Mouse (Mus musculus) skeletal muscle tissue, adult 2 months (tissue): ENCODE results near the gene Fam32a.

Experiments
- DNase-seq: peaks from one replicate; pipeline ENCODE4 v3.0.0-alpha.2; 2012; ENCODE audit warnings: low read depth, low spot score

Gene Fam32a

GRCm38 (mm10) chr8:72219541-72220363, at the start of gene Fam32a:
Fam32a (plus strand) TSS chr8:72219730.
- DNase-seq = peak; percentile 98

- DNase-seq = peak; percentile 47
These were observed 42.1 kb upstream of the Fam32a start for GRCm38 (mm10) chr8:72177346-72177925.

DNA sequence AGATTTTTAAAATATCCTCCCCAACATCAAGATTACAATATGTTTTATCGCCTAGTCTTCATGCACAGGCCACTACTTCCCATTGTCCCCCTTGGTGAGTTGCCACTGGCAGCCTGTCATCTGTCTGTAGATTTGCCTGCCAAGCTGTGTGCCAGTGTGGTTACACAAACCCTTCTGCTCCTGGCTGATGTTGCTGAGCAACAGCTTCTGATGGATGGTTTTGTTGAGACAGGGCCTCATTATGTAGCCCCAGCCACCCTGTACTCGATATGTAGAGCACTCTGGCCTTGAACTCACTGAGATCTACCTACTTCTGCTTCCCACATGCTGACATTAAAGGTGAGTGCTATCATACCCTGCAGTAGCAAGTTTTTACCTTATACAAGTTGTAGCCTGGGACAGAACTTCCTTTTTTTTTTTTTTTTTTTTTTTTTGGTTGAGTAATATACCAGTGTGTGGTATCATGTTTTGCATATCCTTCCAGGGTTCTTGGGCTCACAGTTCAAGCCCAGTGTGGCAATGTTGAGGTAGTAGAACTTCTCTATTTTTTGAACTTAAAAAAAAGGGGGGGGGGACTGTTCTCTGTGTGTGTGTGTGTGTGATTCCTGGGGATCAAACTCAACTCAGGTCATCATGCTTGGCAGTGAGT, 35.9 kb upstream of the Fam32a start:
- DNase-seq = no peak

DNA sequence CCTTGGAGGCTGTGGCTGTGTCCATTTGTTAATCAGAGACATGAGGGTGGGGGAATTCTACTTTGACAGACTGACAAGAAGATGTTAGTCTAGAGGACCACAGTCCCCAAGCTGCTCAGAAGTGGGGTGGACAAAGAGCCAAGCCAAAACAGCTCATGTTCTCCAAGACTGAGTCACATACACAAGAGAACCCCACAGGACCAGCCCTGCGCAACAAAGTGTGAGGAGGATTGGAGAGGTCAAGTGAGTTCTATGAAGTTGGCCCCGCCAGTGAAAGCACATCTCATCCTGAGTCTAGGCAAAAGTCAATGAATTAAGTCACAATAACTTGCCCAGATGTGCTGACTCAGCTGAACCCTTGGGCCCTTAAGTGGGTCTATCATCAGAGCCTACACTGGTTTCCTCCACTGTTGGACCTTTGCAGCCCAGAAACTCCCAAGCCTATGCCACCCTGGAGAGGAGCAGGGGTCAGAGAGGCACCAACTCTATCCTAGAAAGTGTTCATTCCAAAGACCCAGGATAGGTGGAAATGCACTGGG, 31.7 kb upstream of the Fam32a start:
- DNase-seq = peak; percentile 66

GRCm38 (mm10) chr8:72189417-72190214, 29.9 kb upstream of the Fam32a start, which contains the start of gene Hsh2d:
Hsh2d (plus strand) TSS chr8:72189638.
- no peak for DNase-seq

GRCm38 (mm10) chr8:72190215-72190539, 29.4 kb upstream of the Fam32a start:
- DNase-seq = no peak

DNA sequence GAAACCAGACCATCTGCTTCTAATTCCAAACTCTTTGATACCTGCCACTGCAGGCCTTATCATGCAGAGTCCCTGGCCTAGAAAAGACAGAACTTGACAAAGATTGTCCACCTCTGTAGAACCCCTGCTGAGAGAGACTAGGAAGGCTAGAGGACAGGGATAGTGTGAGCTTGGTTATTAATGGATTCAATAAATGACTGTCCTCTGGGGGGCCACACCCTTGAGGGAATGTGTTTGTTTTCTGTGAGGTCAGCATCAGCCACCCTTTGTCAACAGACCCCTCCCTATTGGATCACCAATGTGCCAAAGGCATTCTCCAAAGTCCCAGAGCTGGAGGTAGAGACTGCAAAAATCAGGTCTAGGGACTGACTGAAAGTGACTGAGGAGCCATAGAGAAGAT, 27.5 kb upstream of the Fam32a start:
- DNase-seq = no peak

DNA sequence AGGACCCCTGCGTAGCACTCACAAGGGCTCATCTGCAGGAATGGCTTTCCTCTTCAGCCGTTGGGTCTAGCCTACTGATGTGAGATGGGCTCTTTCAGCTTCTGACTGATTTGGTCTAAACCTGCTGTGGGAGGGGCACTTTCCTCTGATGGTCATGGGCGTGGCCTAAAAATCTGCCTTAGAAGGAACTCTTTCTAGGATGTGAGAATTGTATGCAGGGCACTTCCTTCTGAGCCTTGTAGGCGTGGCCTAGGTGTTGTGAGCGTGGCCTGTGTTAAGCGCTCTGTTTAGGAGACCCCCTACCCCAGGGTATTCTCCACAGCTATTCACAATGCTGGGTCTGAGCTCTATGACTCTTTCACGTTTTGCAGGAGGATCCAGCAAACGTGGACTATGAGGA, 21.5 kb upstream of the Fam32a start:
- no peak for DNase-seq

GRCm38 (mm10) chr8:72208582-72208981, 10.9 kb upstream of the Fam32a start:
- DNase-seq = no peak

- no peak for DNase-seq
These were observed 9.3 kb upstream of the Fam32a start for GRCm38 (mm10) chr8:72210222-72210621.

GRCm38 (mm10) chr8:72210710-72211109, 8.8 kb upstream of the Fam32a start:
- no peak for DNase-seq

GRCm38 (mm10) chr8:72211846-72212245, 7.7 kb upstream of the Fam32a start:
- no peak for DNase-seq

- DNase-seq = no peak
These were observed 6.8 kb upstream of the Fam32a start, which contains the start of gene Cib3 for GRCm38 (mm10) chr8:72212751-72213150. Cib3 (minus strand) TSS chr8:72212837.

- no peak for DNase-seq
These were observed 6.0 kb upstream of the Fam32a start, which contains the start of gene Gm11034 for GRCm38 (mm10) chr8:72213536-72213935. Gm11034 (minus strand) TSS chr8:72213636.

DNA sequence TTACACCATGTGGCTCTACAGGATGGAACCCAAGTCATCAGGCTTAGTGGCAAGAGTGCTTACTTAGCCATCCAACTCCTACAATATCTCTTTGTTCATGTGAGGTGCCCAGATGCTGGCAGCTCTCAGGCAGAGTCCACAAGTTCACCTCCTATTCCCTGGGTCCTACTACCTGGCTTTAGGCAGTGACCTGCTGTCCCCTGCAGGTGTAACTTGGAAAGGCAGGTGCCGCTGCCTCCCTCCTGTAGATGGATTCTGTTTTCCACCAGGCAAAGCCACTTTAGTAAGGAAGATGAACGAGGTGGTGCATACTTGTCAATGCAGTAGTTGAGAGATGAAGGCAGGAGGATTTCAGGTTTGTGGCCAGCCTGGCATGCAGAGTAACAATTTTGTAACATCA, 4.5 kb upstream of the Fam32a start:
- no peak for DNase-seq

DNA sequence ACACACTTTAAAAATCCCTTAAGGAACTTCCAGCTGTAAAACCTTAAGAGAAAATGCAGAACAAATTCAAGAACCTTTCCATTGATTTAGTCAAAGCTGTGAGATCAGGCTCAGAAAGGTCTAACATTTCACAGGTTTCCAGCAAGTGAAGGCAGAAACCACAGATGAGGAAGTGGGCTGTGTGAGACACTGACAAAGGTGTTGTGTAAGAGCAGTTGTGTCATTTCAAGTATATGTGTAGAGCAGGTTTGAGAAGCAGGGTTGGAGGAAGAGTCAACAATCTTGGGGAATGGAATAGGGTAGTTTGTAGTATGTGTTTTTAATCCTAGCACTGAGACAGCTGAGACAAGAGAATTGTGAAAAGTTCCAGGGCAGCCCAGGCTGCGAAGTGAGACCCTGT, 3.7 kb upstream of the Fam32a start:
- no peak for DNase-seq

- DNase-seq = no peak
These were observed 569 bp upstream of the Fam32a start for GRCm38 (mm10) chr8:72218781-72219540.

DNA sequence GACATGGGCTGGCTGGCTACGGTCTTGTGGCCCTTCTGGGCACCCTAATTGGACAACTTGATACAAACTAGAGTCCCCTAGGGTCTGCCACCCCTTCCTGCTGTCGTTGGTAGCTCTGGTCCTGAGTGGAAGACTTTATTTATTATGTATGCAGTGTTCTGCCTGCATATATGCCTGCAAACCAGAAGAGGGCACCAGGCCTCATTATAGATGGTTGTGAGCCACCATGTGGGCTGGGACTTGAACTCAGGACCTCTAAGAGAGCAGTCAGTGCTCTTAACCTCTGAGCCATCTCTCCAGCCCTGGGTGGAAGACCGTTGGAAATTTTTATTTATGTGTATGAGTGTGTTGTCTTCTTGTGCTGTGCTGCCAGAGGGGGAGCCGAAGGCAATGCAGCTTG, 1.2 kb downstream of the Fam32a start:
- no peak for DNase-seq

DNA sequence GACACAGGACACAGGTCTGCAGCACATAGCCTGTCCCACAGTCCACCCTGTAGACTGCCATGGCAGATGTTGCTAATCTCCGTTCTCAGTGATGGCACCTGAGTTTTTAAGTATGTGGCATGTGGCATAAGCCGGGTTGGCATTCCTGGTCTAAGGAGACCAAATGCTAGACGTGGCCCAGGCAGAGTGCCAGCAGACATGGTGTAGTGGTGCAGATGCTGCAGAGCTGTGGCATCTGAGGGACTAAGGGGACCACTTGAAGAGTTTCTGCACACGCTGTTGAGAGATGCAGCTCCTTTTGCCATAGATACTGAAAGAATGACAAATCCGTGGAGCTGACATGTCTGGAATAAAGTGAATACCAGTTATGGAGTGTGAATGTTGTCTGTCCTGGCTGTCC, 3.1 kb downstream of the Fam32a start:
- DNase-seq = no peak

- peak; percentile 99 for DNase-seq
These were observed 20.2 kb downstream of the Fam32a start, which contains the start of gene Ap1m1 for GRCm38 (mm10) chr8:72239499-72240402. Ap1m1 (plus strand) TSS chr8:72240018.
